Mouse (Mus musculus) neural tube, embryonic 13.5 days (tissue): ENCODE measurements around the gene Nck1. TPM values are rescaled to one million over a fixed set of nuclear protein-coding genes. Genes with fewer than 3 reads are reported as not detected.

ENCODE experiments used
- ATAC-seq: fragments of 200-750 bp; cut with Nextera tagmentation; 2 replicates; pipeline ENCODE4 v1.8.0; 2017; ENCODE audit warnings: low read depth, mild to moderate bottlenecking, moderate TSS enrichment, moderate library complexity
- H3K27ac ChIP-seq: fragments of 300-500 bp; sonication (generic); replicated peaks from 2 replicates; pipeline ENCODE4 v1.5.1; 2015; ENCODE audit warnings: moderate library complexity, mild to moderate bottlenecking, inconsistent platforms
- H3K27me3 ChIP-seq: fragments of 300-500 bp; sonication (generic); 2 replicates; pipeline ENCODE4 v1.6.1; 2015; ENCODE audit warnings: mild to moderate bottlenecking, inconsistent platforms
- H3K36me3 ChIP-seq: fragments of 300-500 bp; sonication (generic); 2 replicates; pipeline ENCODE4 v1.6.1; 2015; ENCODE audit warnings: mild to moderate bottlenecking, inconsistent platforms
- H3K4me1 ChIP-seq: fragments of 300-500 bp; sonication (generic); replicated peaks from 2 replicates; pipeline ENCODE4 v1.6.1; 2015; ENCODE audit warnings: inconsistent platforms
- H3K4me2 ChIP-seq: fragments of 300-500 bp; sonication (generic); 2 replicates; pipeline ENCODE4 v1.6.1; 2015; ENCODE audit warnings: inconsistent platforms, mild to moderate bottlenecking, moderate library complexity
- H3K4me3 ChIP-seq: fragments of 300-500 bp; sonication (generic); 2 replicates; pipeline ENCODE4 v1.5.1; 2015; ENCODE audit warnings: mild to moderate bottlenecking, inconsistent platforms
- H3K9ac ChIP-seq: fragments of 300-500 bp; sonication (generic); 2 replicates; pipeline ENCODE4 v1.6.1; 2015; ENCODE audit warnings: moderate library complexity, mild to moderate bottlenecking, inconsistent platforms
- H3K9me3 ChIP-seq: fragments of 300-500 bp; sonication (generic); 2 replicates; pipeline ENCODE4 v1.6.1; 2016; ENCODE audit warnings: inconsistent platforms
- WGBS: fragments of 180-500 bp; shearing (Covaris S2); methylation state at CpG from one replicate; pipeline ENCODE4 v1.1.7; 2015; 5-methylcytosine and 5-hydroxymethylcytosine counted together
- polyA plus RNA-seq: library from polyadenylated mRNA; unstranded; fragments of >200 nt; fragmentation: Nextera tagmentation; extraction: Ambion mirVana; gene quantifications from 2 replicates; pipeline ENCODE4 v1.2.1, GENCODE M21; 2015

Gene Nck1
- polyA plus RNA-seq, 1 experiment from 2014 or later: 68.6 TPM

DNA sequence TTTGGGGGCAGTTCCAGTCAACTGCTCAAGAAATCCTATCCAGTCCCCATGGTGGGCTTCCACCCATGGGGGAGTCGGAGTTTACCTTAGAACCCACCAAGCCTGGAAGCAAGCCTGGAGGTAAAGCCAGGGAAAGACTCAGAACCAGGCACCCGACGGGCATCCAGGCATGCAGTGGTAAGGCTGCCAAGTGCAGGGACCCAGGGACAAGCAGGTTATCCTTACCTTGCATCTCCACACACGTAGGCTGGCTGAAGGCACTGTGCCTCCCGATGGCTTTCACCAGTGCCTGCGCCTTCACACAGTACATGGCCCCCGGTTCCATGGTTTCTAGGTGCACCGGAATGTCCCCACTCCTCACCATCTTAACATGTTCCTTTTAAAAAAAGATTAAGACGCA lies 79.9 kb downstream of the Nck1 start:
- H3K9ac ChIP-seq: no peak overlapping the region
- peaks cover 4% of the 10 kb centered on the region; the same call in 1 of the 2 replicates for H3K36me3 ChIP-seq
- no peaks in the 10 kb centered on the region for H3K27me3 ChIP-seq
- peaks cover 3% of the 10 kb centered on the region; the same call in 1 of the 2 replicates for H3K4me1 ChIP-seq
- no peaks in the 10 kb centered on the region for H3K9me3 ChIP-seq
- ATAC-seq: no peak
- H3K4me3 ChIP-seq: no peak overlapping the region
- no peak overlapping the region for H3K27ac ChIP-seq
- 92% methylated on average over 9 of the region's 9 CpGs for WGBS
- H3K4me2 ChIP-seq: no peak overlapping the region

DNA sequence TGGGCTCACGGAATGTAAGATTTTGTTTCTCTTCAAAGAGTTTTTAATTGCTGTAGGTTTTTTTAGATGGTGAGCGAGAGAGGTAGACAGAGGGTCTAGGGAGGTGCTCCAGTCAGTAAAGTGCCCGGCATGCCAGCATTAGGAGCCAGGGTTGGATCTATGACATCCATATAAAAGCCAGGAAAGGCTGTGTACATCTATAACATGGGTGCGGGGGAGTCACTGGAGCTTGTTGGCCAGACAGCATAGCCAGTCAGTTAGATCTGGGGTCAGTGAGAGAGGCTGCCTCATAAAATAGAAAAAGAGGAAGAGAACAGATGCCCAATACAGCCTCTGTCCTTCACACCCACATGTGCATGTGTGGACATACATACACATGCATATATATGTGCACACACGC lies 80.6 kb downstream of the Nck1 start:
- WGBS: 96% methylated on average over 5 of the region's 5 CpGs
- no peaks in the 10 kb centered on the region for H3K9me3 ChIP-seq

DNA sequence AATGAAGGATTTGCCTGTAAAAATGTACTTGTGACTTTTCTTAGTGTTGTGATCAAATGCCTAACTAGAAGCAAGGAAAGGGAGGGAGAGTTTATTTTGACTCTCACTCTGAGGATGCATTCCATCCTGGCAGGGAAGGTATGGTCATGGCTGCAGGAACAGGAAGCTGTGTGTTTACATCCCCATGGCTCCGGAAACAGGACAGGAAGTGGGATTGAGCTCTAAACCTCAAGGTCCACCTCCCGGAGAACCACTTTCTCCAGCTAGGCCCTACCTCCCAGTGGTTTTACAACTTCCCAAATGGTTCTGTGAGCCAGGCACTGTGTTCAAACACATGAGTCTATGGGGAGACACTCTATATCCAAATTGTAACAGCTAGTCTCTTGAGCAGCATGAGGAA lies 82.2 kb downstream of the Nck1 start:
- Histone ChIP-seq H3K36me3 (peaks cover 6% of the 10 kb centered on the region; the same call in 1 of the 2 replicates), H3K4me1 (no peaks in the 10 kb centered on the region), H3K27me3 (no peaks in the 10 kb centered on the region), H3K9me3 (no peaks in the 10 kb centered on the region), H3K4me2 (no peak overlapping the region), H3K4me3 (no peak overlapping the region), H3K9ac (no peak overlapping the region), H3K27ac (no peak overlapping the region)
- no peak for ATAC-seq
- 81% methylated on average over 2 of the region's 2 CpGs for WGBS

More for the DNA sequence above, 80.6 kb downstream of the Nck1 start:
- Histone ChIP-seq H3K4me3 (no peak overlapping the region), H3K4me1 (no peaks in the 10 kb centered on the region), H3K4me2 (no peak overlapping the region), H3K9ac (no peak overlapping the region), H3K36me3 (peaks cover 5% of the 10 kb centered on the region; the same call in 1 of the 2 replicates), H3K27ac (no peak overlapping the region), H3K27me3 (no peaks in the 10 kb centered on the region)
- ATAC-seq: no peak

DNA sequence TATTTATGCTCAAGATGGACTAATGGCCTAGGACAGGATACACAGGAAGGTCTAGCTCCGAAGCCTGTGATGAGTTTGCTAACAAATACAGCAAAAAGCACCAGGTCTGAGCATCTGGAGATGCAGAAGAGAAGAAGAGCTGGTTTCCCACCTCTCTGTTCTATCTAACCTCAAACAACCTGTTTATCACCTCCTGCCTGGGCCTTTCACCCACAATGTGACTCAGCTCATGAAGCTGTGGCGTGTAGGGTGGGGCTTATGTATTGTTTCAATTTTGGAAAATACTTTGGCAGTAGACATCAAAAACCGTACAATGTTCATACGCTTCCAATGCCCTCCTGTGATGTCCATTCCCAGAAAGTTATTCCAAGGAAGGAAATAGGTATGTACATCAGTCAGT lies 83.8 kb downstream of the Nck1 start:
- Histone ChIP-seq H3K9ac (no peak overlapping the region), H3K4me2 (no peak overlapping the region), H3K4me1 (no peaks in the 10 kb centered on the region), H3K9me3 (no peaks in the 10 kb centered on the region), H3K27me3 (no peaks in the 10 kb centered on the region), H3K36me3 (peaks cover 12% of the 10 kb centered on the region; the same call in 1 of the 2 replicates), H3K27ac (no peak overlapping the region), H3K4me3 (no peak overlapping the region)
- no peak for ATAC-seq
- 95% methylated on average over 4 of the region's 4 CpGs for WGBS

DNA sequence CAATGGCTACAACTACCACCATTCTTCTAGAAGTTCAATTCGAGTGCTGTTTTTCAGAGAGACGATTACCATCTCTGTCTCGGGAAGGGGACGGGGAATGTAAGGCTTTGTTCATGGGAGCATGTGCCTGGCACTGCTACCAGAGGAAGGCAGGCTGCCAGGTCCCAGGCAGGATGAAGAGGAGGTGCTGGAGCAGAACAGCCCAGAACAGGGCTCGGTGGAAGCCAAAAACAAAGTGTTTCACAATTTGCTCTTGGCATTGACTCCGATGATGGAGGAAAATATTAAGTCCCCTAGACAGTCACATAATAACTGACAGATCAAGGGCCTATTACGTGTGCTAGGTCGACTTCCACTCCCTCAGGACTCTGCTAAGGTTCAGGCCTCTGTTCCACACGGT lies 84.3 kb downstream of the Nck1 start:
- H3K9me3 ChIP-seq: no peaks in the 10 kb centered on the region
- H3K4me2 ChIP-seq: no peak overlapping the region
- H3K4me3 ChIP-seq: no peak overlapping the region
- WGBS: 88% methylated on average over 9 of the region's 9 CpGs
- no peaks in the 10 kb centered on the region for H3K27me3 ChIP-seq
- H3K36me3 ChIP-seq: peaks cover 12% of the 10 kb centered on the region; the same call in 1 of the 2 replicates
- no peak overlapping the region for H3K27ac ChIP-seq
- no peak for ATAC-seq
- H3K4me1 ChIP-seq: no peaks in the 10 kb centered on the region
- H3K9ac ChIP-seq: no peak overlapping the region

DNA sequence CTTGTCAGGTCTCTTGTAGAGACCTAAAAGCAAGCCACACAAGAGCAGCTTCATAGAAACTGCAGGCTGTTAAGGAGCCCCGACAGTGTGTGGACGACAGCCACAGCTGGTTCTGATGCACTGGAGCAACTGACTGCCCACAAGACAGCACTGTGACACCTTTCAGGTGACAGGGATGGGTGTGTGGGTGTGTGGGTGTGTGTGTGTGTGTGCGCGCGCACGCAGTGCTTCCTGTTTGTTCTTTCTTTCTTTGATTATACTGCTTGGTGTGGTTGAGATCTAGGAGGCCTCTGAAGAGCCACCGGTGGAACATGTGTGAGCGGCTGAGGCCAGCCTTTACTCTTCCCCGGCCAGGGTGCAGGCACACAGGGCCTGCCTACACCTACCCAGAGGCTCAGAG lies 85.7 kb downstream of the Nck1 start:
- Histone ChIP-seq H3K27ac (no peak overlapping the region), H3K9me3 (no peaks in the 10 kb centered on the region), H3K4me3 (no peak overlapping the region), H3K9ac (no peak overlapping the region), H3K27me3 (no peaks in the 10 kb centered on the region), H3K36me3 (peaks cover 12% of the 10 kb centered on the region; the same call in 1 of the 2 replicates), H3K4me2 (no peak overlapping the region), H3K4me1 (no peaks in the 10 kb centered on the region)
- ATAC-seq: no peak
- 93% methylated on average over 9 of the region's 9 CpGs for WGBS

DNA sequence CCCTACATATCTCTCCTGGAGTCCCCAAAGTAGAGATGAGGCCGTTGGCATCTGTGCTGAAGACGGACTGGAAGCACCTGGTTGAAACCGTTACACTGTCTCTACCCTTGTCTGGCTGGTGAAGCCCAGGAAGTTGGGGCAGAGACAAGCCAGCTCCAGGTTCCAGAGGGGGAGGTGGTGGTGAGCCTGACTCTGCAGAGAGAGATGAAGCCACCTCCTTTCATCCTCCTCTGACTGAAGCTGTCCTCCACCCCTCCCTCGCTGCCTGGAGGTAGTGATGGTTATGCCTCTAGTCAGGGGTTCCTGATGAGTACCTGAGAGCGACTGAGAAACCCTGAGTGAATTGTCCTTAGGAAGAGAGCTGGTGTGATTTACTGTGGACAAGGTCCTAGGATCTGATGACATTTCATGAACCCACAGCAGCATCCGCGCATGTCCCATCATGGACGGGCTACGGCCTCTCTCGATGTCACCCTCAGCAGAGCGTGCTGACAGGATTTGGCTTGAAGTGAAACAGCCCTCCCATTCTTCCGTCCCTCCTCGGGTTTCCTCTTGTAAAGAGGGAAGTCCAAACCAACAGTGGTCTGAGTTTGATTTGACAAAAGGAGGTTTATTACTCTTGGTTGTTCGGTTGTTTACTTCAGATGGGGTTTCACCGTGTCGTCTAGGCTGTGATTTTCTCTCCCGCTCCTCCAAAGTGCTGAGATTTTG lies 87.8 kb downstream of the Nck1 start:
- H3K9ac ChIP-seq: no peak overlapping the region
- no peak overlapping the region for H3K4me2 ChIP-seq
- no peak for ATAC-seq
- peaks cover 10% of the 10 kb centered on the region for H3K4me1 ChIP-seq
- no peaks in the 10 kb centered on the region for H3K27me3 ChIP-seq
- peaks cover 12% of the 10 kb centered on the region; the same call in 1 of the 2 replicates for H3K36me3 ChIP-seq
- no peaks in the 10 kb centered on the region for H3K9me3 ChIP-seq
- H3K4me3 ChIP-seq: no peak overlapping the region
- no peak overlapping the region for H3K27ac ChIP-seq
- WGBS: 77% methylated on average over 17 of the region's 17 CpGs

DNA sequence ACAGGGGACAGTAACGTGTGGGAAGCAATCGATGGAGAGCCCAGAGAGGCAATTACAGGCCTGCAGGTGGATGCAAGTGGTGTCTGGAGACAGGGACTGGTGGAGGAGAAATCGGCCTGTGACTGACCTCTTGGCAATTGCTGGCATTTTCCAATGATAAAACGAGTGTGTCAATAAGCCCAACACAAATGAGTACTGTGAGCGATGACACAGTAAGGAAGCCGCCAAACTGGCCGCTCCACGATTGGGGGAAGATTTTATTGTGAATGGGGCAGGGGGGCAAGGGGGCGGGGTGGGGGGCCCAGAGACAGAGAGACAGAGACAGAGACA lies 91.3 kb downstream of the Nck1 start:
- peaks cover 10% of the 10 kb centered on the region for H3K4me1 ChIP-seq
- H3K4me2 ChIP-seq: peak overlapping the region; percentile 59
- no peak overlapping the region for H3K27ac ChIP-seq
- no peak; the same call in 1 of the 2 replicates for ATAC-seq
- no peaks in the 10 kb centered on the region for H3K27me3 ChIP-seq
- H3K9me3 ChIP-seq: no peaks in the 10 kb centered on the region
- H3K36me3 ChIP-seq: 0 out of 2 replicates have a peak, but pooled peaks cover 6% of the 10 kb centered on the region
- H3K9ac ChIP-seq: peak overlapping the region; percentile 49; the same call in 1 of the 2 replicates
- 10% methylated on average over 9 of the region's 9 CpGs for WGBS
- H3K4me3 ChIP-seq: peak overlapping the region; percentile 31

DNA sequence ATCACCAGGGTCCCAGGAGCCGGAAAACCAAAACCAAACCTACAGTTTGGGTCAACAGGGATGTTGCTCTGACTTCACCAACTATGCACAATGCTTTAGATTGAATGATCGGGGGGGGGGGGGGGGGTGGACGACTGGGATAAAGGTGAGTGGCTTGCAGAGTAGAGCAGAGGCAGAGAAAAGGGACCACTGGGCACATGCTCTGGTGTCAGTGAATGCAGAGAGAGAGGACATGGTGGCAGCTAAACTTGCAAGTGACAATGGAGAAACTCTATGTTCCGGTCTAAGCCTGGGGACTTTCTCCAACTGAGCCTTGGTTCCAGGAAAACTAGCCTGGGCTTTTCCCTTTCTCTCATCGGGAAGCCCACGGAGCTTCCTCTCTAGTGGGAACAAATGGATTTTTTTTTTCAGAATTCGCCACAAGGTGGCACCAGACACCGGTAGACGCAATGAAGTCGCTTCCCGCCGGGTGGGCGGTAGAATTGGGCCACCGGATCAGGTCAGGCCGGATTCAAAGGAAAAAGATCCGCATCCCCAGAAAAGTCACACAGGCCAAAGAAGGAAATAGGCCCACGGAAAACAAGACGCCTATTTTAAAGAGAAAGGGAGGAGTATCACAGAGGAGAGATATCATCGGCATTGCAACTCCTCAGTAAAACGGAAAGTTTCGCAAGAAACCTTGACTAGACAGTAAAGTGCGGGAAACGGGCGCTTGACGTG lies 91.8 kb downstream of the Nck1 start:
- Histone ChIP-seq H3K4me1 (peaks cover 10% of the 10 kb centered on the region), H3K4me3 (peak overlapping the region; percentile 31), H3K27ac (no peak overlapping the region), H3K9me3 (no peaks in the 10 kb centered on the region), H3K4me2 (peak overlapping the region; percentile 59), H3K36me3 (0 out of 2 replicates have a peak, but pooled peaks cover 6% of the 10 kb centered on the region), H3K27me3 (no peaks in the 10 kb centered on the region), H3K9ac (peak overlapping the region; percentile 49; the same call in 1 of the 2 replicates)
- peak; percentile 54; the same call in 1 of the 2 replicates for ATAC-seq
- 7% methylated on average over 24 of the region's 25 CpGs for WGBS

DNA sequence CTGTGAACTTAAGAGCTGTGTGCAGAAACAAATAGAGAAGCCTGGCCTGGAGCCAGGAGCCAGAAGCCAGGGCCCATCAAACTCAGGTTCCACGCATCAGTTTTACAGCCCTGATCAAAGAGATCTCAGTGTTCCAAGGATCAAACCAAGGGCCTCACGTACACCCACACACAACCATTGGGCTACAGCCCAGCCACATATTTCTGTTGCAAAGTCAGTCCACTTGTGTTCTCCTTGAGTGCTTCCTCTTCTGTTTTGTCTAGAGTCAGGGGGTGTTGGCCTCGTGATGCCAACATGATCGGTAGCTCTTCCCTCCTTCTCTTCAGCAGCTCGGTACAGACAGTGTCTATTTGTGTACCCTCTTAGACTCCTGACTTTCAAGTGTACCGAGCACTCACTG lies 93.5 kb downstream of the Nck1 start:
- peaks cover 10% of the 10 kb centered on the region for H3K4me1 ChIP-seq
- no peak overlapping the region for H3K4me3 ChIP-seq
- no peak overlapping the region for H3K27ac ChIP-seq
- H3K27me3 ChIP-seq: peaks cover 13% of the 10 kb centered on the region; the same call in 1 of the 2 replicates
- H3K9ac ChIP-seq: no peak overlapping the region
- no peak for ATAC-seq
- H3K4me2 ChIP-seq: no peak overlapping the region
- H3K9me3 ChIP-seq: no peaks in the 10 kb centered on the region
- 67% methylated on average over 6 of the region's 6 CpGs for WGBS
- no peaks in the 10 kb centered on the region for H3K36me3 ChIP-seq

DNA sequence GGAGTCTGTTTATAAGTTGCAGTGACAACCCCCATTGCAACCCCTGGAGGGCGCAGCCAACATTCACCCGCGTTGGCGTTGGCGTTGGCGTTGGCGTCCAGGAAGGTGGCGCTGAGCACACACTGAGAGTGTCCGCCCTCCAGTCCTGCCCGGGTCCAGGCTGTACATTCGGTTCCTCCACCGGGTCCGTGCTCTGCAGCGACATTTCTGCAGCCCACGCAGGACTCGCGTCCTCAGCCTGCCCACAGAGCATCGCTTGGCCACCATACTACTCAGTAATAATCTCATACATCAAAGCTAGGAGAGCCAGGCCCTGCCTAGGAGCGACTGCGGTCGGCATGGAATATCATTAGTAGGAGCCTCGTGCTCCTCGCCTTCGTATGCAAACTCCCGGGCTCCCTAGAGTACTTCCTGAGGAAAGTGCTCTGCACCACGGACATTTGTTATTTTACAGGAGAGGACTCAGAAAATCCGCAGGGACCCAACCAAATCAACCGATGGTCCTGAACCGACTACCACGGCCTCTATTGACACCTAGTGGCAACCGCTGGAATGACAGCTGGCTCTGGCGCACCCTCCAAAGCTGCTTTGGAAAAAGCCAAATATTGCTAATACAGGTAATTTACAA lies 99.8 kb downstream of the Nck1 start:
- peak overlapping the region; percentile 50 for H3K4me3 ChIP-seq

More for the DNA sequence above, 99.8 kb downstream of the Nck1 start:
- Histone ChIP-seq H3K27me3 (peaks cover 15% of the 10 kb centered on the region; the same call in 1 of the 2 replicates), H3K9ac (peak overlapping the region; percentile 67), H3K27ac (peak overlapping the region; percentile 34; the same call in 1 of the 2 replicates), H3K4me1 (no peaks in the 10 kb centered on the region; the same call in 1 of the 2 replicates), H3K9me3 (no peaks in the 10 kb centered on the region), H3K36me3 (no peaks in the 10 kb centered on the region), H3K4me2 (peak overlapping the region; percentile 63)
- ATAC-seq: peak; percentile 86
- WGBS: under 1% methylated on average over 32 of the region's 32 CpGs
